Mouse (Mus musculus): Measurements from ENCODE around the gene Cacna2d3.

The Cacna2d3 gene

GRCm38 (mm10) chr14:29721488-29722385 is at the start of gene Cacna2d3:
Cacna2d3 (minus strand) TSS chr14:29721864.
- no peak for DNase-seq (ENCODE audit: low read depth)

GRCm38 (mm10) chr14:29769486-29769885 is 47.8 kb upstream of the Cacna2d3 start:
- no peak for DNase-seq (ENCODE audit: low read depth)

- no peak for DNase-seq (ENCODE audit: low read depth)
Observed at GRCm38 (mm10) chr14:29752876-29753275, 31.2 kb upstream of the Cacna2d3 start.

- no peak for DNase-seq (ENCODE audit: low read depth)
Observed at GRCm38 (mm10) chr14:29738751-29739150, 17.1 kb upstream of the Cacna2d3 start.

- no peak for DNase-seq (ENCODE audit: low read depth)
Observed at GRCm38 (mm10) chr14:29730256-29730655, 8.6 kb upstream of the Cacna2d3 start.

GRCm38 (mm10) chr14:29729009-29729408 is 7.3 kb upstream of the Cacna2d3 start:
- no peak for DNase-seq (ENCODE audit: low read depth)

- no peak for DNase-seq (ENCODE audit: low read depth)
Observed at GRCm38 (mm10) chr14:29727596-29727995, 5.9 kb upstream of the Cacna2d3 start.

- no peak for DNase-seq (ENCODE audit: low read depth)
Observed at GRCm38 (mm10) chr14:29723267-29723666, 1.6 kb upstream of the Cacna2d3 start.

GRCm38 (mm10) chr14:29722386-29723221 is 940 bp upstream of the Cacna2d3 start:
- no peak for DNase-seq (ENCODE audit: low read depth)

GRCm38 (mm10) chr14:29721131-29721487 is 555 bp downstream of the Cacna2d3 start:
- no peak for DNase-seq (ENCODE audit: low read depth)

- DNase-seq (ENCODE audit: low read depth): no peak
Observed at GRCm38 (mm10) chr14:29720334-29720911, 1.2 kb downstream of the Cacna2d3 start.

- DNase-seq (ENCODE audit: low read depth): no peak
Observed at GRCm38 (mm10) chr14:29712621-29713020, 9.0 kb downstream of the Cacna2d3 start.

- DNase-seq (ENCODE audit: low read depth): no peak
Observed at GRCm38 (mm10) chr14:29707561-29708335, 13.9 kb downstream of the Cacna2d3 start.

GRCm38 (mm10) chr14:29702762-29703161 is 18.9 kb downstream of the Cacna2d3 start:
- no peak for DNase-seq (ENCODE audit: low read depth)

- DNase-seq (ENCODE audit: low read depth): no peak
Observed at GRCm38 (mm10) chr14:29696131-29696530, 25.5 kb downstream of the Cacna2d3 start.

- no peak for DNase-seq (ENCODE audit: low read depth)
Observed at GRCm38 (mm10) chr14:29672436-29673050, 49.1 kb downstream of the Cacna2d3 start.

- no peak for DNase-seq (ENCODE audit: low read depth)
Observed at GRCm38 (mm10) chr14:29669826-29670225, 51.8 kb downstream of the Cacna2d3 start.

- DNase-seq (ENCODE audit: low read depth): no peak
Observed at GRCm38 (mm10) chr14:29657006-29657405, 64.7 kb downstream of the Cacna2d3 start.

GRCm38 (mm10) chr14:29650591-29650990 is 71.1 kb downstream of the Cacna2d3 start:
- no peak for DNase-seq (ENCODE audit: low read depth)

GRCm38 (mm10) chr14:29648721-29649120 is 72.9 kb downstream of the Cacna2d3 start:
- no peak for DNase-seq (ENCODE audit: low read depth)

GRCm38 (mm10) chr14:29645421-29645820 is 76.2 kb downstream of the Cacna2d3 start:
- DNase-seq (ENCODE audit: low read depth): no peak

Measured in naive thymus-derived CD4-positive, alpha-beta T cell, adult 2 months (primary cell).